Mouse (Mus musculus): Measurements from ENCODE around the gene Pdcd4. TPM values are rescaled to one million over a fixed set of nuclear protein-coding genes. Genes with fewer than 3 reads are reported as not detected.
"Not testable (repeated sequence)": the region's sequence is repeated elsewhere in the genome, so short reads cannot be mapped to it uniquely, and the experiment has no call there.

The Pdcd4 gene
- polyA plus RNA-seq, 1 experiment from 2014 or later, result 35.9 TPM

DNA sequence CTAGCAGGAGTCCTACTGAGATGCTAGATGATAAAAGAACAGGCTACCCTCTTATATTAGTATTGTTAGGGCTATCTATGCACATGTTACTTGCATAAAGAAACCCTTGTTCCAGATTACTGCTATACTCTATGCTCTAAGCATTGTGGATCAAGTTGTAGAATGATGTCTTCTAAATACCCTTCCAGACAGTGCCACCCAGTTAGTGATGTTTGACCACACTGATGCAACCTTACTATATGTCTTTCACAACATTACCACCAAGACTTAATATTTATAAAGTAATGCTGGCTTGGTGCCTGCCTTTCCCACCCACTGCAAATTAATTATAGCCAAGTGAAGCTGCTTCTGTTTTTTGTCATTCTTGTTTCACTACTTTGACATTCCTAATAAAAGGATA lies 41.0 kb downstream of the Pdcd4 start:
- Histone ChIP-seq H3K9me3 (replicated peaks) (no peaks in the 10 kb centered on the region), H3K4me1 (replicated peaks) (no peaks in the 10 kb centered on the region), H3K27ac (no peak overlapping the region)

DNA sequence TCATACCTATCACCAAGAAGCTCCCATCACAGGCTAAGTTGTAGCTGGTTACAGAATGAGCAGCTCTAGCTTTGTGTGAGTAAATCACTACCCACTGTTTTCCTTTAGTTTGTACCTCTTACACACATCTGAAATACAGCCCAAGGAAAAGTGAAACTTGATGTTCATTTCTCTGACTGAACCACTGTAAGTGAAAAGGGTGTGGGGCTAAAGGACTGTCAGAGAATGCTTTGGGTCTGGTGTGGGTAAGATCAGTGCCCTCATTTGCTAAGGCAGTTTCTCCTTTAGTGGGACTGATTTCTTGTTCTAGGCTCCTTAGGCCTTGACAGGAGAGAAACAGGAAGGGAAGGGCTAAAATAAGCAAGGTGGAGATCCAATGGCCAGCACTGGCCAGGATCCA lies 42.0 kb downstream of the Pdcd4 start:
- Histone ChIP-seq H3K4me2 (no peak overlapping the region), H3K27me3 (no peaks in the 10 kb centered on the region), H3K9me3 (replicated peaks) (no peaks in the 10 kb centered on the region), H3K36me3 (peaks cover 31% of the 10 kb centered on the region), H3K4me1 (replicated peaks) (no peaks in the 10 kb centered on the region), H3K27ac (no peak overlapping the region), H3K9ac (no peak overlapping the region), H3K4me3 (no peak overlapping the region)
- ATAC-seq (replicated peaks; ENCODE audit: insufficient number of reproducible peaks, insufficient read depth, low FRiP score, low read depth), result no peak

More for the DNA sequence above, 41.0 kb downstream of the Pdcd4 start:
- Histone ChIP-seq H3K27me3 (no peaks in the 10 kb centered on the region), H3K9ac (no peak overlapping the region), H3K4me2 (no peak overlapping the region), H3K4me3 (no peak overlapping the region), H3K36me3 (peaks cover 32% of the 10 kb centered on the region)
- ATAC-seq (replicated peaks; ENCODE audit: insufficient number of reproducible peaks, insufficient read depth, low FRiP score, low read depth), result no peak

DNA sequence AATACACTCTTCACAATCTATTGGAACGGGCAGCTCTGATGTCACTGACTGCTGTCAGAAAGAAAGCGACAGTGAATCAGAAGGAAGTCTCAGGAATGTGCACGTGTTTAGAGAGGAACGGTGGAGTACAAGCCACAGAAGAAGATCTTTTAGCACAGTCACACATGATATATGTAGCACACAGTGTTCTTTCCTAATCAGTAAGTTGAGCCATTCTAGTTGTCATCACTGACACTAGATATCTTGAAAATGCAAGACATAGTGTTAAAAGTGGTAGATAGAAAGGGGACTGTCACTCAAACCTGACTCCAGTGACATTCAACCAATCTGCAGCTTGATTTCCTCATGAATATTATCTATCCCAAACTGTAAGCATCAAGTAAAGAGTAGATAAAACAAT lies 47.4 kb downstream of the Pdcd4 start:
- Histone ChIP-seq H3K9ac (no peak overlapping the region), H3K4me1 (replicated peaks) (peaks cover 16% of the 10 kb centered on the region), H3K4me2 (no peak overlapping the region), H3K9me3 (replicated peaks) (no peaks in the 10 kb centered on the region), H3K27me3 (no peaks in the 10 kb centered on the region), H3K36me3 (peaks cover 9% of the 10 kb centered on the region; the same call in 1 of the 2 replicates), H3K27ac (no peak overlapping the region), H3K4me3 (no peak overlapping the region)
- 47% methylated on average over 4 of the region's 4 CpGs for WGBS
- no peak for ATAC-seq (replicated peaks; ENCODE audit: insufficient number of reproducible peaks, insufficient read depth, low FRiP score, low read depth)

DNA sequence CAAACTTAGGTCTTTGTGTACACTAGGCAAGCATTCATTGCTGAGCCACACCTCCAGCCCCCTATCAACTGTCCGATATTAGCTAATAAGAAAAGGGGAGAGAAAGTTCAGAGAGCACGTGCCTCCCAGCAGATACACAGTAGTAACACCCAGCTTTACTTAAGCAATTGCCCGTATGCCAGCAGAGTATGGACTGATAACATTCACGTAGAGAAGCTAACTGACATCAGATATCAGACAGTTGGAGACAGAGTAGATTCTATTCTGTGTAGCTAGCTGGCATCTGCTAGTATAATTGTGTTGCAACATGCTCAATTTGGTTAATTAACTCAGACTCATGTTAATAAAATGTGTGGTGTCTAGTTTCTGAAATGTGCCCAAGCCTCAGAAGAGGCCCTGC lies 49.1 kb downstream of the Pdcd4 start:
- 78% methylated on average over 4 of the region's 4 CpGs for WGBS
- Histone ChIP-seq H3K27me3 (no peaks in the 10 kb centered on the region), H3K4me1 (replicated peaks) (peaks cover 20% of the 10 kb centered on the region), H3K9me3 (replicated peaks) (no peaks in the 10 kb centered on the region), H3K4me2 (no peak overlapping the region), H3K27ac (no peak overlapping the region), H3K9ac (no peak overlapping the region), H3K36me3 (peaks cover 9% of the 10 kb centered on the region; the same call in 1 of the 2 replicates), H3K4me3 (no peak overlapping the region)
- ATAC-seq (replicated peaks; ENCODE audit: insufficient number of reproducible peaks, insufficient read depth, low FRiP score, low read depth), result no peak

DNA sequence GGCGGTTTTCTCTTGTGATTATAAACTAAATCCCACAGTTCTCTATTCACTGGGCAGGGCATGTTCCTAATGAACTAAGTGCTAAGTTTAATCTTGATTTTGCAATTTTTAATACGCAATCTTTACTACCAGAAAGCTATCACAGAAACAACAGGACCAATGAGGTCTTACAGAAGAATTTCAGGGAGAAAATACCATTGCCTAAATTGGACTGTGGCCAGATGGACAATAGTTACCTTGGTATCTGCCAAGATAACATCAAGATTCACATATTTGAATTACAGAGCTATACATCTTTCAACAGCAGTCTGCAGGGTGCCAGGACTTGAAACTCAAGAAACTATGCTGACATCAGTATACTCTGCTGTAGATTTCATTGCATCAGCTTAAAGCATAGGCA lies 50.3 kb downstream of the Pdcd4 start:
- no peaks in the 10 kb centered on the region for H3K9me3 ChIP-seq (replicated peaks)
- H3K4me1 ChIP-seq (replicated peaks), result peaks cover 22% of the 10 kb centered on the region
- no peaks in the 10 kb centered on the region for H3K27me3 ChIP-seq
- 87% methylated on average over 2 of the region's 2 CpGs for WGBS
- peak overlapping the region; percentile 57 for H3K4me2 ChIP-seq
- H3K36me3 ChIP-seq, result peaks cover 9% of the 10 kb centered on the region; the same call in 1 of the 2 replicates
- no peak overlapping the region for H3K4me3 ChIP-seq
- no peak overlapping the region for H3K9ac ChIP-seq
- no peak overlapping the region for H3K27ac ChIP-seq
- ATAC-seq (replicated peaks; ENCODE audit: insufficient number of reproducible peaks, insufficient read depth, low FRiP score, low read depth), result no peak

DNA sequence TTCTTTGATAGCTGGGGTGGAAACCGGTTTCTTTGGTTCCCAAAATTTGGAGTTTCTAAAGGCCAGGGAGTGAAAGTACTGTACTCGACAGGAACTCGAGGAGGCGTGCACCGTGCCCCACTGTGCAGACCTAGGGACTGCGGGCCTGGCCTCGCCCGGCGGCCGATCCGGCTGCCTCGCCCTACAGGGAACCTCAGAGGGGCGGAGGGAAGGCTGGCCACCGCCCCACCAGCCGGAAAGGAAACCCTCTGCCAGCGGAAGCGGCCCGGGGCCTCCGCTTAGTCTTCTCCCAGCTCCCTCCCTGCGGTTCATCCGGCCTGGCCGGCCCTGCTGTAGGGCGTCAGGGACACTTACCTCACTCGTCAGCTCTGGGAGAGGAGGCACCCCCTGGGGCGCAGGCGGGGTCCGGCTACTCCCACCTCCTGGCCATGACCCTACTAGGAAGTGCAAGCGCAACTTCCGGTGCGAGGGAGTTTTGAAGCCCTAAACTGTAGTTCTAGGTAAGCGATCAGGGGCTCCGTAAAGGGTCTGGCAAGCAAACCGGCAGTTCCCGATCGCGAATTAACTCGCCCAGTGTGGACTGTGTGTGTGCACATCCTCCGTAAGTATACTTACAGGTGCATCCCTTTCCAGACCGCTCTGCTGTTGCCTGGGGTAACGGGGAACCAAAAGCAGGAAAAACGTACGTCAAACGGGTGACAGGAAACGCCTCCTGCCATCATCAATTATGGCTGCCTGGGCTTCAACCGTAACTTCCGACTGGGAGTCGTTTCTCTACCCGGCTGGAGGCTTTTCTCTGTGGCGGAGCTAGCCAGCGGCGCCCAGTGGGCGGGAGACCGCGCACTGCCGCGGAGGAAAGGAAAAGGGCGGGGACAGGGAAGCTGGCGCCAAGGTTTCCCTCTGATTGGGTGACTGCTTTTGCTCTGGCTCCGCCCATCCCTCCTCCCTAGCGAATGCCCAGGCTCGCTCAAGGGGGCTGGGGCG lies 52.1 kb downstream of the Pdcd4 start, which contains the start of the genes Shoc2 and Bbip1:
Shoc2 (plus strand) TSS at position 505 of the 984 bp plus-strand sequence.
Bbip1 (minus strand) TSS at position 826 of the 984 bp plus-strand sequence.
- Histone ChIP-seq H3K4me1 (replicated peaks) (peaks cover 24% of the 10 kb centered on the region), H3K4me2 (peak within 1 kb of the TSS; percentile 78), H3K27ac (peak within 1 kb of the TSS; percentile 100), H3K9ac (peak within 1 kb of the TSS; percentile 99), H3K36me3 (no peaks in the 10 kb centered on the region), H3K9me3 (replicated peaks) (no peaks in the 10 kb centered on the region), H3K27me3 (no peaks in the 10 kb centered on the region), H3K4me3 (peak within 1 kb of the TSS; percentile 99)
- ATAC-seq (replicated peaks; ENCODE audit: insufficient number of reproducible peaks, insufficient read depth, low FRiP score, low read depth), result peak; percentile 94
- under 1% methylated on average over 61 of the region's 62 CpGs for WGBS

DNA sequence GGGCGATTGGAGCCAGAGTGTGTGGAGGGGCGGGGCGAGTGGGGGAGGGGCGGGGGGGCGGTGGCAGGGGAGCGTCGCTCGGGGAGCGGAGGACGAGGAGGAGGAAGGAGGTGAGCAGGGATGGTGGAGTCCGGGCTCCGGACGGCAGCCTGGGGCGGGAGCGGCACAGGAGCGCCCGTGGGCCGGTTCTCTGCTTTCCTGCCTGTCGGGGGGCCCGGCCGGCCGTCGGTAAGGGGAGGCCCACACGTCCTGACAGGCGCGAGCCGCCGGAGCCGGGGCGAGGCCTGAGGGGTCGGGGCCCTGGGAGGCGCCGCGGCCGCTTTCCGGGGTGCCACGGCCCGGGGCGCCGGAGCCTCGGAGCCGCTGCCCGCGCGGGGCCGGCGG lies 52.7 kb downstream of the Pdcd4 start:
- Histone ChIP-seq H3K4me1 (replicated peaks) (peaks cover 19% of the 10 kb centered on the region), H3K27me3 (no peaks in the 10 kb centered on the region), H3K4me3 (peak overlapping the region; percentile 99), H3K9me3 (replicated peaks) (no peaks in the 10 kb centered on the region), H3K9ac (peak overlapping the region; percentile 99), H3K27ac (peak overlapping the region; percentile 98), H3K4me2 (peak overlapping the region; percentile 78), H3K36me3 (no peaks in the 10 kb centered on the region)
- WGBS, result under 1% methylated on average over 30 of the region's 47 CpGs
- ATAC-seq (replicated peaks; ENCODE audit: insufficient number of reproducible peaks, insufficient read depth, low FRiP score, low read depth), result no peak

DNA sequence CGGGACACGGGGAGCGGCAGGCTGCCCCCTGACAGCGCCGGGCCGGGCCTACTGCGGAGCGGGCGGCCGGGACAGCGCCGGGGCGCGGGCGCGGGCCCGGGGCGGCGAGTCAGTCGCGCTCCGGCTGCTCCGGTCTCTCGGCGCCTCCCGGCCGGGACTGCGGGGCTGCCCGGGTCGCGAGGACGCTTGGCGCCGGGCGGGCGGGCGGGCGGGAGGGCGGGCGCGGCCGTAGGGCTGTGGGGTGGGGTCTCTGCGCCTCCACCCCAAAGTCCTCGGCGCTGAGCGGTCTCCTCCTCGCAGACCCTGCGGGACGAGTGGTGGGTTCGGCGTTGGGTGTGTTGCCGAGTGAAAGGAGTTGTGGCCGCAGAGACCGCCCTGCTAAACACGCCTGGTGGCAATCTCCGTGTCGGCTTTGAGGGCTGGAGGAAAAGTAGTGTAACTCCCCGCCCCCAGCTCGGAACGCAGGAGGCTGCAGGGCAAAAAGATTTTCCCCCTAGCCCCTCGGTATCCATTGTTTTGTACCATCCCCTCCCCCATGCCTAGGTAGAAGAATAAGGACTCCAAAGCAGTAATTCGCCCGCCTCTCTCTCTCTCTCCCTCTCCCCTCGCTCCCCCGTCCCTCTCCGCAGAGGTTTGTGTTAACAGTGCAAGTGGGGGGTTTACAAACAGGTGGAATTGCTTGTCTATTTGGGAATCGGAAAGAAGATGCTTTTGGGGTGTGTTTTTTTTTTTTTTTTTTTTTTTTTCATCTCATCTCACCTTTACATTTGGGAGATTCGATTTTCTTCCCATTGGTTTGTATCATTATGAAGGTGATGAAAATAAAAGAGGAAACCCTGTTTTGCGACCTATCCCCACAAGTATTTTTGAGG lies 53.4 kb downstream of the Pdcd4 start:
- Histone ChIP-seq H3K4me1 (replicated peaks) (peaks cover 19% of the 10 kb centered on the region), H3K4me3 (peak overlapping the region; percentile 99), H3K9ac (peak overlapping the region; percentile 99), H3K9me3 (replicated peaks) (no peaks in the 10 kb centered on the region), H3K4me2 (peak overlapping the region; percentile 78), H3K27me3 (no peaks in the 10 kb centered on the region), H3K36me3 (no peaks in the 10 kb centered on the region), H3K27ac (peak overlapping the region; percentile 98)
- WGBS, result under 1% methylated on average over 30 of the region's 69 CpGs
- ATAC-seq (replicated peaks; ENCODE audit: insufficient number of reproducible peaks, insufficient read depth, low FRiP score, low read depth), result peak; percentile 1; the same call in 1 of the 2 replicates

DNA sequence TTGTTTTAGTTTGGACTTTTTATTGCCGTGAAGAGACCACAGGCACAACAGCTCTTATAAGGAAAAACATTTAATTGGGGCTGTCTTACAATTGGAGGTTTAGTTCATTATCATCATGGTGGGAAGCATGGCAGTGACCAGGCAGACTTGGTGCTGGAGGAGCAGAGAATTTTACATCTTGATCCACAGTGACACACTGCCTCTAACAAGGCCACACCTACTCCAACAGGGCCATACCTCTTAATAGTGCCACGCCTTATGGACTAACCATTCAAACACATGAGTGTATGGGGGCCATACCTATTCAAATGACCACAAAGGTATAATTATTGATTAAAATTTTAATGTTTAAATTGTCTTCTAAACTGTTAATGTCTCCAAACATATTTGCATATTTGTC lies 65.5 kb downstream of the Pdcd4 start:
- H3K36me3 ChIP-seq, result no peaks in the 10 kb centered on the region

DNA sequence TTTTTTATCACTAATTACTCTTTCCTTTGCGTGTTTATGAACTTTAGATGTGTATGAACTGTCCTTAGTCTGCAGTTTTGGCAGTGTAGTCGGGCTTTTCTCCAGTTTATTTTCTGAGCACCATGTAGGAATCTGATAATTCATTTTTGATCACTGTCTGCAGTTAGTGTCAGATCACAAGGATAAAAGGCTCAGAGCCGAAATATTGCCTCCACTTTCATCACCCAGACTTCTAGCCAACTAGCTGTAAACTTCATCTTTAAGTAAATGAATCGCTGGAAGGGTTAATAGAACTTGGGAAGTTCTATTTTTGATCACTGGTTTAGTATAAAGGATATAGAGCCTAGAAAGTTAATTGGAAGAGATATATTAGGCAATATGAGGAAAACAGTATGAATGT lies 70.5 kb downstream of the Pdcd4 start:
- no peak overlapping the region for H3K4me2 ChIP-seq
- no peaks in the 10 kb centered on the region for H3K4me1 ChIP-seq (replicated peaks)
- no peak overlapping the region for H3K4me3 ChIP-seq
- no peaks in the 10 kb centered on the region for H3K36me3 ChIP-seq
- no peak overlapping the region for H3K9ac ChIP-seq
- H3K9me3 ChIP-seq (replicated peaks), result no peaks in the 10 kb centered on the region
- H3K27me3 ChIP-seq, result no peaks in the 10 kb centered on the region
- H3K27ac ChIP-seq, result no peak overlapping the region
- 89% methylated on average over 4 of the region's 4 CpGs for WGBS
- ATAC-seq (replicated peaks; ENCODE audit: insufficient number of reproducible peaks, insufficient read depth, low FRiP score, low read depth), result no peak

More for the DNA sequence above, 65.5 kb downstream of the Pdcd4 start:
- Histone ChIP-seq H3K4me2 (no peak overlapping the region), H3K9me3 (replicated peaks) (no peaks in the 10 kb centered on the region), H3K27ac (no peak overlapping the region), H3K4me3 (no peak overlapping the region), H3K9ac (no peak overlapping the region), H3K4me1 (replicated peaks) (0 out of 2 replicates have a peak, but pooled peaks cover 4% of the 10 kb centered on the region), H3K27me3 (no peaks in the 10 kb centered on the region)
- no peak for ATAC-seq (replicated peaks; ENCODE audit: insufficient number of reproducible peaks, insufficient read depth, low FRiP score, low read depth)
- 93% methylated on average over 2 of the region's 2 CpGs for WGBS

DNA sequence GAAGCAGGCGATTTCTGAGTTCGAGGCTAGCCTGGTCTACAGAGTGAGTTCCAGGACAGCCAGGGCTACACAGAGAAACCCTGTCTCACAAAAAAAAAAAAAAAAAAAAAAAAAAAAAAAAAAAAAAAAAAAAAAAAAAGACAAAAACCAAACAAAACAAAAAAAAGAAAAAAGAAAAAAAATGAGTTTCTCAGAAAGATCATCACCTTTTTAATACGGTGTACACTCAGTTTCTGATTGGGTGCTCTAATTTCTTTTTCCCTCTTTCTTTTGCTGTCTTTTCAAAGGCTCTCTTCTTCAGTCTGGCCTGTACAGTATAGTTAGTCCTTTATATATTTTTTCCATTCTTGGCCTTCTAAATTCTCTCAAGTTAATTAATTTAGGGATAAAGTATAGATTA lies 72.3 kb downstream of the Pdcd4 start:
- WGBS, result 91% methylated on average over 3 of the region's 3 CpGs
- H3K27me3 ChIP-seq; ATAC-seq (replicated peaks; ENCODE audit: insufficient number of reproducible peaks, insufficient read depth, low FRiP score, low read depth); H3K36me3 ChIP-seq; H3K4me1 ChIP-seq (replicated peaks); H3K4me2 ChIP-seq; H3K9me3 ChIP-seq (replicated peaks); H3K4me3 ChIP-seq; H3K27ac ChIP-seq; H3K9ac ChIP-seq: not testable (repeated sequence)
